Mouse (Mus musculus) kidney, adult 9 months (tissue): Measurements from ENCODE around the gene Fam117a.

ENCODE experiments used
- DNase-seq: peaks from one replicate; pipeline ENCODE4 v3.0.0; 2022

Fam117a gene

GRCm38 (mm10) chr11:95333805-95334204 lies 3.0 kb upstream of the Fam117a start:
- no peak for DNase-seq

- no peak for DNase-seq
Measured at GRCm38 (mm10) chr11:95334448-95335060, 2.3 kb upstream of the Fam117a start.

- peak; percentile 52 for DNase-seq
Measured at GRCm38 (mm10) chr11:95337129-95337813, 453 bp downstream of the Fam117a start.

GRCm38 (mm10) chr11:95337846-95338342 lies 1.1 kb downstream of the Fam117a start:
- DNase-seq: no peak

- DNase-seq: no peak
Measured at GRCm38 (mm10) chr11:95339471-95340021, 2.7 kb downstream of the Fam117a start.

GRCm38 (mm10) chr11:95340259-95340658 lies 3.4 kb downstream of the Fam117a start:
- no peak for DNase-seq

- DNase-seq: no peak
Measured at GRCm38 (mm10) chr11:95340664-95341063, 3.8 kb downstream of the Fam117a start.

- no peak for DNase-seq
Measured at GRCm38 (mm10) chr11:95343180-95343579, 6.4 kb downstream of the Fam117a start.

- DNase-seq: no peak
Measured at GRCm38 (mm10) chr11:95344181-95344580, 7.4 kb downstream of the Fam117a start.

- peak; percentile 73 for DNase-seq
Measured at GRCm38 (mm10) chr11:95350289-95350688, 13.5 kb downstream of the Fam117a start.

- peak; percentile 67 for DNase-seq
Measured at GRCm38 (mm10) chr11:95350960-95351359, 14.1 kb downstream of the Fam117a start.

GRCm38 (mm10) chr11:95352686-95353085 lies 15.9 kb downstream of the Fam117a start:
- DNase-seq: no peak

- no peak for DNase-seq
Measured at GRCm38 (mm10) chr11:95353226-95353625, 16.4 kb downstream of the Fam117a start.

- no peak for DNase-seq
Measured at GRCm38 (mm10) chr11:95354228-95354944, 17.6 kb downstream of the Fam117a start.

GRCm38 (mm10) chr11:95354945-95355660 lies 18.3 kb downstream of the Fam117a start:
- DNase-seq: no peak

- no peak for DNase-seq
Measured at GRCm38 (mm10) chr11:95355661-95356011, 18.8 kb downstream of the Fam117a start.

GRCm38 (mm10) chr11:95356039-95356438 lies 19.2 kb downstream of the Fam117a start:
- DNase-seq: no peak

- peak; percentile 38 for DNase-seq
Measured at GRCm38 (mm10) chr11:95356469-95357273, 19.9 kb downstream of the Fam117a start.

GRCm38 (mm10) chr11:95358263-95358662 lies 21.4 kb downstream of the Fam117a start:
- no peak for DNase-seq

GRCm38 (mm10) chr11:95364388-95364787 lies 27.6 kb downstream of the Fam117a start:
- DNase-seq: no peak

GRCm38 (mm10) chr11:95365596-95365995 lies 28.8 kb downstream of the Fam117a start:
- DNase-seq: peak; percentile 96
